Mouse (Mus musculus): ENCODE measurements at regions not wholly inside any gene's neighbourhood (a gene's known extent, or its start where the extent isn't known, plus 50 kb on each side); places are given as distances from the start of the nearest gene placed in this dataset.

DNA sequence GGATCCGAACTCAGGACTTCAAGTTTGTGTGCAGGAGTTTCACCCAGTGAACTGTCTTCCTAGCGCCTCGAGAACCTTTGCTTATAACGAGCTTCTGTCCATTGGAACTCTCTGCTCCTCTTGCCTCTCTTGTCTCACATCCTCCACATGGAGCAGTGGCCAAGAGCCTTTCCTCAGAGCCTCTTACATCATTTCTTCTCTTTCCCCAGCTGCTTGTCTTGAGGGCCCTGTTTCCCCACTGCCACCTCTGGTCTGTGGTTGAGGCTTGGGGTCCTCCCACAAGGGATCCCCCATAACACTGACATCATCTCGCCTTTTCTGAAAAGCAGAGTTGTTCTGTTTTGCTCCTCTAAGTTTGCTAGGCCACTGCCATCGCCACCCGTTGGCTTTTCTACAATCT, 51.9 kb upstream of the Dars start:
- TF ChIP-seq CTCF (IDR thresholded peaks at IDR 0.05) (no peak), EP300 (IDR thresholded peaks at IDR 0.05) (no peak)
